8 mouse cellular contexts compared by ENCODE assay signal in the genomic region with DNA sequence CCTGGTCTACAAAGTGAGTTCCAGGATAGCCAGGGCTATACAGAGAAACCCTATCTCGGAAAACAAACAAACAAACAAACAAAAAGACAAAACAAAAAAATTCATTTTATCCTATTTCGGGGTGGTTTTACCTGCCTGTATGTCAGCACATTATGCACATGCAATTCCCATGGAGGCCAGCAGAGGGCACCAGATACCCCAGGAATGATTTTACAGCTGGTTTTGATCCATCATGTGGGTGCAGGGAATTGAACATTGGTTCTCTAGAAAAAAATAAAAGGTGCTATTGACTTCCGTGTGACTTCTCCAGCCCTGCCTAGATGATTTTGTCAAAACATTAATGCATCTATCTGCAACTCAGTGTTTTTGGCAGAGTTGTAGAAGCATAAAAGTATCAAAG.
DNase-seq lines count a peak whose midpoint lies in the region; ATAC-seq and TF ChIP-seq lines count a peak whose summit lies in the region.

No protein-coding gene starts in this region.

- H3K4me3 ChIP-seq in left cerebral cortex, adult 2 months = no peak overlapping the region
- no peak overlapping the region for H3K4me3 ChIP-seq in G1E (ENCODE audit: low read depth, low read length)

- intact Hi-C loops in left cerebral cortex, adult 2 months (cut with DNase I) = no loop called here

- no peak overlapping the region for H3K27ac ChIP-seq in left cerebral cortex, adult 2 months

- H3K9me3 ChIP-seq in G1E (replicated peaks) = no peaks in the 10 kb centered on the region

- peaks cover 2% of the 10 kb centered on the region; the same call in 1 of the 2 replicates for H3K27me3 ChIP-seq in G1E (ENCODE audit: insufficient read depth, low read length)

- no peaks in the 10 kb centered on the region for H3K4me1 ChIP-seq in G1E (ENCODE audit: insufficient read depth, low read depth, low read length)

- peak; percentile 48 for TF ChIP-seq CTCF in left cerebral cortex, adult 2 months (IDR thresholded peaks at IDR 0.05)
- peak; percentile 68; the same call in 1 of the 2 replicates for TF ChIP-seq CTCF in G1E (IDR thresholded peaks at IDR 0.05; ENCODE audit: low read depth, low read length)

- no peaks in the 10 kb centered on the region for H3K36me3 ChIP-seq in G1E (replicated peaks)

- no peak for ATAC-seq in CD4-positive, CD25-positive, alpha-beta regulatory T cell, adult 4 months
- no peak for ATAC-seq in G1E (ENCODE audit: extremely low read depth, insufficient number of reproducible peaks, low FRiP score, poor library complexity, severe bottlenecking)
- ATAC-seq in megakaryocyte, adult 5-6 weeks (ENCODE audit: poor library complexity, severe bottlenecking) = 0 out of 2 replicates have a peak, but pooled peaks have one; percentile 57

- peak; percentile 49 for DNase-seq in CD4-positive, CD25-positive, alpha-beta regulatory T cell, adult 2 months (ENCODE audit: low read depth, low spot score)
- no peak for DNase-seq in left cerebral cortex, adult 2 months (ENCODE audit: extremely low spot score in 1 of 2, low spot score in 2 of 2)
- no peak for DNase-seq in left cerebral cortex, adult 9 months (ENCODE audit: low spot score in 2 of 2)
- no peak for DNase-seq in G1E (ENCODE audit: low spot score)
- DNase-seq in adrenal gland, adult 8-10 months = no peak
- no peak for DNase-seq in left cerebral cortex, adult 11 months (ENCODE audit: low spot score)
